Mouse (Mus musculus) right cerebral cortex, postnatal 10 days (tissue): ENCODE measurements around the gene Irs4.

ENCODE experiments used
- DNase-seq, 2 experiments: peaks; one replicate each; pipeline ENCODE4 v3.0.0; 2021; ENCODE audit warnings: low spot score in 2 of 2

Irs4 gene

DNA sequence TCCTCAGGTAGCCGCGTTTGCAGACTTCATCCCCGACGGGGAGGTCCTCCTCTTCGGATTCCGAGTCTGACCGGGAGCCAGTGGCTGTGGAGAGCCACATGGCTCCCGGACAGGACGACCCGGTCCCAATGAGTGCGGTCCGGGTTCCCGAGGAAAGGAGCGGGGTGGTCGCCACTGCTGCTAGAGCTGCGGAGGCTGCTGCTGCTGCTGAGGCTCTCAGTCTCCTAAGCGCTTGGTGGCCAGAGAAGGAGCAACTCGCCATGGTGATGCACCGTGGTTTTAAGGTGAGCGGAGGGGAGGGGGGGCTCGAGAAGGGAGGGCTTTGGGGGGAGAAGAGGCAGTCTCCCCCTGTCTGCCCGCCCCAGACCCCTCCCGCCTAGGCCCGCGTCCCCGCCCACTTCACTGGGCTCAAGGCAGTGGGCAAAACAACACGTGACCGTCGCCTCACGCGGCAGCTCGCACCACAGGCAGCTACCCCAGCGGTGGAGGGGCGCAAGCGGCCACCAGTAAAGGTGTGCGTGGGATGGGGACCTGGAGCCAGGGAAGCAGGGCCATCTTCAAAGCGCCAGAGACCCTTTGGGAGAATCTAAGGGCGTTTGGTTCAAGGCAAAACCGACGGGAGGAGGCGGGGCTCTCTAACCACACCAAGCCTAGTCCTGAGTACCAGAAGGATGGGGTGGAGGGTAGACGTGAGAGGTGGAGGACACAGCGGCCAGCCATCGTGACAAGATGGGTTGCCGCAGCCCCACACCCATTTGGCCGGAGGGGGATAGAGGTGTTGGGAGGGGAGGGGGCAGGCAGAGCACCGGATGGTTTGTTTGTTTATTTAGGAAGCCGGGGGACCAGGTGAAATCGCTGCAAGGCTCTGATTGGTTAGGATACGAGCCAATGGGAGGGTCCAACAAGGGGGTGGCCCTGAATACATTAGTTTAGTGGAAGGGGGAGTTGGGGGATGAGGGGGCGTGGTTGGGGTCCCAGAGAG is at the start of gene Irs4:
Gene Irs4, minus strand, starts transcription at position 327 of the 982 bp plus-strand sequence.
- peak in 1 of 2 experiments; percentile 18 for DNase-seq

DNA sequence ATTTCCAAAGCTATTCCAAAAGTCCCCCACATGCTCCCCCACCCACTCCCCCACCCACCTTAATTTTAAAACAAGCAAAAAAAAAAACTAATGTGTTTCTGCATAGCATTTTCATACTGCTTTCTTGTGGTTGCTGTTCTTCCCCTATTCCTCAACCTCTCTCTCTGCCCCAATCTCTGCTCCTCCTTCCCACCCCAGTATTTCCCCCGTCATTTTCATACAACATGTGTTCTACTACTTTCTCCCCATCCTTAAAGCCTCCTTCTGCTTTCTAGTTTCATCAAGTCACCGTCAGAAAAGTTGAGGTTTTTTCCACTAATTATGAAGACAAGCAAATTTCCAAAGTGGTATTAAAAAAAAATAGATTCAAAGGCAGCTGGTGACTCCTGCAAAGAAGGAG is 25.3 kb upstream of the Irs4 start:
- DNase-seq, result no peak

DNA sequence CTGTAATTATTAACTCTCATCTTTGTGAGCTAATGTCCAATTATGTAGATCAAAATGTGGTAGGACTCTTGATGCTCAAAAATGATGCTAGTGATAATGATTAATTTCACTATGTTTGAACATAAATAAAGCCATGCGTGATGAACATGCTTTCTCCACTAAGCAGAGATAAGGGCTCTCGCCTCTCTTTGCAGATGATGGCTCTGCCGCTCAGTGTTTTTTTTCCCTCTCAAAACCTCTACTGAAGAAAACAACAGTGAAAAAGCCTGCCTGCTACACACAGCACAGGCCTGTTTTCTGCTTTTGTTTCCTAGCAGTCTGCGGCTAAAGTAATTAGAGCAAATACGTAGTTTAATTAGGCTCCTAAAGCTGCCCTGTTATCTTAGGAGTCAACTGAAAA is 4.5 kb upstream of the Irs4 start:
- no peak for DNase-seq

DNA sequence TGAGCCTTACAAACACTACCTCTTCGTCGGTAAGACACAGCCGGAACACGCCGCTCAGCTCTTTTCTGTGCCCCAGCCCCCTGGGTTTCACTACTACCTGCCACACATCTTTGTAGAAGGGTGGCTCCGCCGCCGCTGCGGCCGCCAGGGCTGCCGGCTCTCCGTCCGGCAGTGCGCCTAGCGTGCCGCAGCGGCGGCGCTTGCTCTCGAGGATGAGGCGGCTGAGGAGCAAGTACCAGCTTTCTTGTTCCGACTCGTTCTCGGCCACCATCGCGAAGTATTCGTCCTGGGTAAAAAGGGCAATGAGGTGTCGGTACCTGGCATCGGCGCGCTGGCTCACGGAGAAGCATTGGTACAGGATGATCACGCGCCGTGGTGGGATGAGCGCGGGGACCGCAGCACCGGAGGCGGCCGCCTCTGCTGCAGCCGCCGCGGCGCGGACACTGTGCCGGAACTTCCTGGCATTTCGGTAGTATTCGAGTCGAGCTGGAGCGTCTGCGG is 622 bp downstream of the Irs4 start:
- peak in 1 of 2 experiments; percentile 20 for DNase-seq

DNA sequence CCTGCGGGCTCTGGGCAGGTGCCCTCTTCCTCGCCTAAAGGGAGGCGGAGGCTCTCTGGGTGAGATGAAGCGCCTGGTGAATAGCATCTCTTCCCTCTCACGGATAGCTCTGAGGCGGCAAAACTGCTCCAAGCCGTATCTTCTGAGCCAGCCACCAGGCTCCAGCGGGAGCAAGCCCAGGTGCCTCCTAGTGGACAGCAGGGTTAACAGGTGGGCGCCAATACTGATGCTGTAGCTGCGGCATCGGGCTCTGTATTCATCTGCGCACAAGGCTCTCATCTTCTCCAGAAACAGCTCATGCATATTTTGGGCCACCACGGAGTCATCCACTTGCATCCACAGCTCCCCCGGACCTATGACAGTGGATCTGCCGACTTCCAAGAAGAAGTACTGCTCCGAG is 1.1 kb downstream of the Irs4 start:
- DNase-seq, result peak in 1 of 2 experiments; percentile 20

DNA sequence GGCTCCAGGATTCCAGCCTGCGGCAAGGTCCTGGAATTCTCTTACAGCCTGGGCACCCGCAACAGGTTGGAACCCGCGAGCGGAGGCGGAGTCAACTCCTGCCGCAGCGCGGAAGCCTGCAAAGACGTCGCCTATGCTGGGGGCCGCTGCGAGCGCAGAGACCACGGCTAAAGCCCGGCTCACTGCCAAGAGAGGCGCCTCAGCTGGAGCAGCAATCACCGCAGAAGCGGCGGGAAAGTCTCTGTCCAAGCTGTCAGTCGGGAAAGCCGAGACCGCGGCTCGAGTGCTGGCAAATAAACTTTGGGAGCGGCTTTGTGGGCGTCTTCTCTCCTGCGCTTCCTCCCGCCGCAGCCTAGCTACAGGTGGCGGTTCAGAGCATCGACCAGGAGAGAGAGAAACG is 3.3 kb downstream of the Irs4 start:
- peak in 1 of 2 experiments; percentile 33 for DNase-seq
